Mouse (Mus musculus) CH12.LX (cell line): Measurements from ENCODE around the gene Nkg7. TPM values are rescaled to one million over a fixed set of nuclear protein-coding genes. Genes with fewer than 3 reads are reported as not detected.

ENCODE experiments used
- DNase-seq: peaks from one replicate; pipeline ENCODE4 v3.0.0-alpha.2; 2013; ENCODE audit errors: extremely low read depth
- H3K27ac ChIP-seq: 2 replicates; pipeline ENCODE4 v1.5.1; 2012; ENCODE audit warnings: low read depth, mild to moderate bottlenecking, control low read depth, moderate library complexity; ENCODE audit not compliant: insufficient read depth
- H3K27me3 ChIP-seq: replicated peaks from 2 replicates; pipeline ENCODE3; 2012; ENCODE audit warnings: inconsistent platforms
- H3K36me3 ChIP-seq, 2 experiments: replicated peaks in 1 of 2; 2 replicates each; pipeline versions ENCODE3 to v1.6.1; 2012; ENCODE audit warnings: inconsistent platforms in 1 of 2, low read length in 1 of 2, mild to moderate bottlenecking in 1 of 2, mixed read lengths in 1 of 2, moderate library complexity in 1 of 2; ENCODE audit not compliant: control insufficient read depth in 1 of 2, insufficient read depth in 1 of 2
- H3K4me1 ChIP-seq, 2 experiments: 2 replicates each; pipeline ENCODE4 v1.6.1; 2012; ENCODE audit warnings: inconsistent platforms in 1 of 2, moderate library complexity in 1 of 2; ENCODE audit not compliant: insufficient read depth in 2 of 2, control insufficient read depth in 1 of 2
- H3K4me2 ChIP-seq: 2 replicates; pipeline ENCODE4 v1.6.1; 2012; ENCODE audit warnings: low read depth, mild to moderate bottlenecking, control low read depth; ENCODE audit not compliant: poor library complexity, insufficient read depth, severe bottlenecking
- H3K4me3 ChIP-seq, 3 experiments: fragments of 150-350 bp in 1 of 3; sonication (generic) in 1 of 3; replicated peaks in 1 of 3; 2 replicates each; pipeline versions ENCODE3 to v1.5.1; 2011 to 2012; ENCODE audit warnings: low read depth in 2 of 3, low read length in 2 of 3, mild to moderate bottlenecking in 2 of 3, moderate library complexity in 2 of 3, control low read depth in 1 of 3, improper control_type of control experiment in 1 of 3, inconsistent platforms in 1 of 3, mixed read lengths in 1 of 3; ENCODE audit not compliant: poor library complexity in 1 of 3
- H3K79me2 ChIP-seq: replicated peaks from 2 replicates; pipeline ENCODE4 v1.6.1; 2012; ENCODE audit warnings: mild to moderate bottlenecking, moderate library complexity; ENCODE audit not compliant: control insufficient read depth, poor library complexity, insufficient read depth, severe bottlenecking; ENCODE audit errors: extremely low read depth
- H3K9ac ChIP-seq: 2 replicates; pipeline ENCODE4 v1.6.1; 2012; ENCODE audit warnings: low read depth, mild to moderate bottlenecking, control low read depth, moderate library complexity; ENCODE audit not compliant: insufficient read depth
- H3K9me3 ChIP-seq: replicated peaks from 2 replicates; pipeline ENCODE3; 2012; ENCODE audit warnings: low read length, inconsistent platforms, mixed read lengths
- BHLHE40 ChIP-seq: IDR thresholded peaks from 2 replicates; pipeline ENCODE4 v1.6.1; 2011; ENCODE audit warnings: mild to moderate bottlenecking, low read depth, low read length, improper control_type of control experiment
- CTCF ChIP-seq, 2 experiments: IDR thresholded peaks in 1 of 2; conservative IDR thresholded peaks in 1 of 2; 2 replicates each; pipeline ENCODE4 v1.5.1; 2011 to 2012; ENCODE audit warnings: low read depth in 2 of 2, low read length in 2 of 2, improper control_type of control experiment in 1 of 2, inconsistent platforms in 1 of 2, mild to moderate bottlenecking in 1 of 2, moderate library complexity in 1 of 2
- E2F4 ChIP-seq: IDR thresholded peaks from 2 replicates; pipeline ENCODE4 v1.6.1; 2011; ENCODE audit warnings: low read depth, low read length, improper control_type of control experiment; ENCODE audit not compliant: insufficient replicate concordance
- ETS1 ChIP-seq: conservative IDR thresholded peaks from 2 replicates; pipeline ENCODE4 v1.6.1; 2012; ENCODE audit warnings: low read depth, mild to moderate bottlenecking, inconsistent platforms, low read length, improper control_type of control experiment, moderate library complexity
- GABPA ChIP-seq: IDR thresholded peaks from 2 replicates; pipeline ENCODE4 v1.6.1; 2012; ENCODE audit warnings: low read depth, low read length, improper control_type of control experiment, inconsistent platforms; ENCODE audit not compliant: insufficient replicate concordance
- KAT2A ChIP-seq: IDR thresholded peaks from 2 replicates; pipeline ENCODE4 v1.6.1; 2012; ENCODE audit warnings: low read length, improper control_type of control experiment, inconsistent platforms; ENCODE audit not compliant: insufficient replicate concordance
- MAFK ChIP-seq: IDR thresholded peaks from 2 replicates; pipeline ENCODE4 v1.6.1; 2011; ENCODE audit warnings: low read length, improper control_type of control experiment; ENCODE audit not compliant: insufficient replicate concordance
- MAX ChIP-seq: IDR thresholded peaks from 2 replicates; pipeline ENCODE4 v1.6.1; 2011; ENCODE audit warnings: low read length, improper control_type of control experiment
- MAZ ChIP-seq: IDR thresholded peaks from 2 replicates; pipeline ENCODE4 v1.6.1; 2012; ENCODE audit warnings: low read depth, mild to moderate bottlenecking, inconsistent platforms, low read length, improper control_type of control experiment, moderate library complexity
- MEF2A ChIP-seq: IDR thresholded peaks from 2 replicates; pipeline ENCODE4 v1.6.1; 2014; ENCODE audit warnings: low read depth, mild to moderate bottlenecking, inconsistent platforms, low read length, improper control_type of control experiment, borderline replicate concordance
- MXI1 ChIP-seq: IDR thresholded peaks from 2 replicates; pipeline ENCODE4 v1.6.1; 2011; ENCODE audit warnings: mild to moderate bottlenecking, low read depth, low read length, improper control_type of control experiment
- MYC ChIP-seq: IDR thresholded peaks from 2 replicates; pipeline ENCODE4 v1.6.1; 2011; ENCODE audit warnings: low read depth, mild to moderate bottlenecking, improper control_type of control experiment, low read length
- PAX5 ChIP-seq: IDR thresholded peaks from 2 replicates; pipeline ENCODE4 v1.6.1; 2012; ENCODE audit warnings: low read length, inconsistent platforms, mixed read lengths
- POLR2A ChIP-seq: IDR thresholded peaks from 2 replicates; pipeline ENCODE4 v1.6.1; 2011; ENCODE audit warnings: low read depth, mild to moderate bottlenecking, improper control_type of control experiment, low read length
- POLR2AphosphoS2 ChIP-seq: IDR thresholded peaks from 2 replicates; pipeline ENCODE4 v1.6.1; 2011; ENCODE audit warnings: low read depth, low read length, improper control_type of control experiment
- RCOR1 ChIP-seq: conservative IDR thresholded peaks from 2 replicates; pipeline ENCODE4 v1.6.1; 2012; ENCODE audit warnings: low read depth, mild to moderate bottlenecking, inconsistent platforms, low read length, improper control_type of control experiment
- SIN3A ChIP-seq: IDR thresholded peaks from 2 replicates; pipeline ENCODE4 v1.6.1; 2012; ENCODE audit warnings: low read length, improper control_type of control experiment, inconsistent platforms
- TCF12 ChIP-seq: IDR thresholded peaks from 2 replicates; pipeline ENCODE4 v1.6.1; 2014; ENCODE audit warnings: low read depth, mild to moderate bottlenecking, inconsistent platforms, low read length, improper control_type of control experiment
- UBTF ChIP-seq: IDR thresholded peaks from 2 replicates; pipeline ENCODE4 v1.6.1; 2012; ENCODE audit warnings: low read depth, mild to moderate bottlenecking, inconsistent platforms, low read length, improper control_type of control experiment, moderate library complexity
- USF1 ChIP-seq: IDR thresholded peaks from 2 replicates; pipeline ENCODE4 v1.6.1; 2014; ENCODE audit warnings: low read depth, mild to moderate bottlenecking, inconsistent platforms, low read length, improper control_type of control experiment
- USF2 ChIP-seq: conservative IDR thresholded peaks from 2 replicates; pipeline ENCODE4 v1.6.1; 2011; ENCODE audit warnings: low read depth, low read length, improper control_type of control experiment
- ZMIZ1 ChIP-seq: IDR thresholded peaks from 2 replicates; pipeline ENCODE4 v1.6.1; 2012; ENCODE audit warnings: low read depth, mild to moderate bottlenecking, inconsistent platforms, low read length, improper control_type of control experiment
- dilution Hi-C: fragments of 300-500 bp; cut with MboI; formaldehyde crosslinking; loops from 2 replicates; pipeline ENCODE4 v1.14.3; 2020; ENCODE audit warnings: low sequenced_read_pairs; ENCODE audit not compliant: extremely low pct_unique_long_range_greater_than_20kb, extremely low pct_ligation_motif_present
- in situ Hi-C: fragments of 300-500 bp; cut with MboI; formaldehyde crosslinking; loops from 3 replicates; pipeline ENCODE4 v1.14.3; 2019; ENCODE audit warnings: low sequenced_read_pairs, low pct_ligation_motif_present, low pct_unique_long_range_greater_than_20kb, mixed read lengths
- polyA plus RNA-seq: library from polyadenylated mRNA; unstranded; fragments of >175 nt; gene quantifications from 2 replicates; pipeline ENCODE4 v1.2.1, GENCODE M21; 2012; ENCODE audit warnings: low read depth; ENCODE audit not compliant: insufficient read length
- total RNA-seq, 2 experiments: library from RNA; depleted of rRNA; stranded (reverse); fragments of 300-350 nt in 1 of 2; fragments of >200 nt in 1 of 2; gene quantifications; 2 replicates each; pipeline ENCODE4 v1.2.3; 2012 to 2014

The Nkg7 gene
- total and polyA plus RNA-seq, 3 experiments, result not detected

DNA sequence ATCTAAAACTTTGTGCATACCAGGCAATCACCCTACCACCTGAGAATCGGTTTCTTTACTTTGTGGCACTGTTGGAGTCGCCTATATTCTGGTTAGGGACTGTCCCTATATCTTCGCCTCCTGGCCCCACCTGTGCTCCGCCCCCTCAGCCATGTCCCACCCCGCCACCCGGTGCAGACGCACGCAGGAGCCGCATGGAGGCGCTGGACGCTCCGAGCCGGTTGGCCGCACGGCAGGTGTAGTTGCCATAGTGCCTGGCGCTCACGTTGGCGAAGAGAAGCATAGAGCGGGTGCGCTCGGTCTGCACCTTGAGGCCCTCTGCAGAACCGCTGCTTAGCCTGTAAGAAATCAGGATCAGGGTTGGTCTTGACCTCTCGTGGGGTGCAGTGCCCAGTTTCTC, 38.8 kb downstream of the Nkg7 start:
- Histone ChIP-seq H3K27ac (no peak overlapping the region), H3K9ac (no peak overlapping the region), H3K79me2 (no peaks in the 10 kb centered on the region), H3K9me3 (no peaks in the 10 kb centered on the region), H3K36me3 (no peaks in the 10 kb centered on the region), H3K4me1 (peaks cover 13 to 22% of the 10 kb centered on the region in 2 experiments)
- no peak for DNase-seq
- dilution Hi-C loops (no loop called here), in situ Hi-C loops (loop anchor here (25.0 kb wide), 1 partner anchor 312 kb away; the partner anchor contains the start of genes Klk10, Klk8 and Klk9)
- no peak for TF ChIP-seq MAX
- no peak for TF ChIP-seq SIN3A
- TF ChIP-seq GABPA, result no peak
- TF ChIP-seq MEF2A, result no peak
- TF ChIP-seq RCOR1, result no peak
- TF ChIP-seq POLR2AphosphoS2, result no peak
- no peak for TF ChIP-seq MAZ
- TF ChIP-seq TCF12, result no peak
- TF ChIP-seq, all 38 proteins: peak for 0
- Histone ChIP-seq H3K27me3 (peaks cover 21% of the 10 kb centered on the region), H3K4me2 (no peak overlapping the region), H3K4me3 (no peak overlapping the region)

DNA sequence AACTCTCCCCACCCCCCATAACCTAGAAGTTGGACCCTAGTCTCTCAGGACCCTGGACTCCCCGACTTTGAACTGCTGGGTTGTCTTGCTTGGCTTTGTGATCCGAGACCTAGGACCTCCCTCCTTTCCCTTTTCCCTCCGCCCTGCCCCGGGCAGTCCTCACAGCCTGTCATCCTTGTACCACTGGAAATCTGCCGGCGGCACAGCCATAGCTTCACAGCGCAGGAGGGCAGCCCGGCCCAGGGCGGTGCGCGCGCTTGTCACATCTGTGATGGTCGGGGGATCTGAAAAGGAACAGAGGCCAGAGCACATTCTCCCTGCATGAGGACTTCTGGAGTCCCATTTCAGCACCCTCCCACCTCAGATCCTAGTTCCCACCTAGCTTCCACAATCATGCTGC, 39.5 kb downstream of the Nkg7 start:
- Histone ChIP-seq H3K4me3 (no peak overlapping the region), H3K36me3 (no peaks in the 10 kb centered on the region), H3K9ac (no peak overlapping the region), H3K4me1 (peaks cover 15 to 22% of the 10 kb centered on the region in 2 experiments), H3K27me3 (peaks cover 25% of the 10 kb centered on the region), H3K9me3 (no peaks in the 10 kb centered on the region), H3K27ac (no peak overlapping the region), H3K79me2 (no peaks in the 10 kb centered on the region), H3K4me2 (no peak overlapping the region)
- dilution Hi-C loops (no loop called here), in situ Hi-C loops (loop anchor here (25.0 kb wide), 1 partner anchor 311 kb away; the partner anchor contains the start of genes Klk10, Klk8 and Klk9)
- TF ChIP-seq TCF12 (no peak), MYC (no peak)
- DNase-seq, result no peak

DNA sequence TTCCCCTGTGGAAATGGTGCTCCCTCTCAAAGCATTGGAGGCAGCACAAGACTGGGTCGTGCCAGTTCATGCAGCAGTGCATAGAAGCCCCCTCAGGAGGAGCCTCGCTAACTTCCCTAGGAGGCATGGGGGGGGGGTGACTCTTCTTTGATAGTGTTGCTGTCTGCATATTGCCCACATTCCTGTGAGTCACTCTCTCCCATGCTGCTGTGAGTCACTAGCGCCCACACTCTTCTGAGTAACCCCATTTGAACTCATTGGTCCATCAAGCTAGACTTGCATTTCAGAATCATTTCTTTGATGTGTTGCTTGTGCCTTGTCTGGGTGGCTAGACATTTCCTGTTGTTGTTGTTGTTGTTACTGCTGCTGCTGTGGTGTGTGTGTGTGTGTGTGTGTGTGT, 44.3 kb downstream of the Nkg7 start:
- H3K4me1 ChIP-seq, result peaks cover 13 to 14% of the 10 kb centered on the region in 2 experiments
- no peaks in the 10 kb centered on the region for H3K9me3 ChIP-seq
- no peak for DNase-seq
- H3K27ac ChIP-seq, result no peak overlapping the region
- H3K4me3 ChIP-seq, result no peak overlapping the region
- dilution Hi-C loops (no loop called here), in situ Hi-C loops (loop anchor here (25.0 kb wide), 1 partner anchor 306 kb away; the partner anchor contains the start of genes Klk10, Klk8 and Klk9)
- H3K4me2 ChIP-seq, result no peak overlapping the region
- no peaks in the 10 kb centered on the region for H3K79me2 ChIP-seq
- H3K36me3 ChIP-seq, result no peaks in the 10 kb centered on the region
- H3K9ac ChIP-seq, result no peak overlapping the region
- peaks cover 46% of the 10 kb centered on the region for H3K27me3 ChIP-seq
- TF ChIP-seq SIN3A (no peak), ZMIZ1 (no peak), MAFK (no peak), E2F4 (no peak), PAX5 (no peak), USF2 (no peak), ETS1 (no peak), BHLHE40 (no peak), KAT2A (no peak), CTCF (conservative IDR thresholded peaks at IDR 0.05 in 1 of 2, IDR thresholded peaks at IDR 0.05 in 1 of 2; ENCODE audit: low read depth in 2 of 2, low read length in 2 of 2) (no peak), TCF12 (no peak), MEF2A (no peak), POLR2A (no peak), POLR2AphosphoS2 (no peak), UBTF (no peak), GABPA (no peak), USF1 (no peak), MXI1 (no peak), MAX (no peak)
